Comparison of ENCODE assay signal across 26 mouse cellular contexts in the genomic region with DNA sequence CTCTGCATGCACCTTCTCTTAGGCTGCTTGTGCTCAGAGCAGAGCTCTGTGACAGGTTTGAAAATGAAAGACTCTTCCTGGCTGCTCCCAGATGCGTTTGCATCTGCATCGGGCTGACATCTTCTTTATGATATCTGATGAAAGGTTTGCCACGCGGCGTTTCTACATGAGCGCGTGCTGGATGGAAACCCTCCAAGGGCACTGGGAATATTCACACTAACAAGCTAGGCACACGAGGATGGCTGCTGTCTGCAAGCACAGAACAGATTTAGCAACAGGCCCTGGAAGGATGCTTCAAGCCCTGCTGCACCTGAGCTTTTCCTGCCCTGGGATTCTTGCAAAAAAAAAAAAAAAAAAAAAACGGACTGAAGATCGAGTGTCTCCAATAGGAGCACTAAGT. TPM values are rescaled to one million over a fixed set of nuclear protein-coding genes. Genes with fewer than 3 reads are reported as not detected.
DNase-seq lines count a peak whose midpoint lies in the region; ATAC-seq lines count a peak whose summit lies in the region.
"Had no signal": no experiment of that assay in that cellular context is flagged by ENCODE, and none has a peak within 500 bp of the region (broad histone marks: within the 10 kb centered on the region; RNA-seq: fewer than 3 reads in every experiment).

No protein-coding gene starts in this region.

- no peaks in the 10 kb centered on the region for H3K9me3 ChIP-seq in hindbrain, embryonic 13.5 days
- H3K9me3 ChIP-seq in hindbrain, embryonic 12.5 days (replicated peaks): no peaks in the 10 kb centered on the region
- no peaks in the 10 kb centered on the region for H3K9me3 ChIP-seq in midbrain, embryonic 13.5 days
- H3K9me3 ChIP-seq in midbrain, embryonic 11.5 days (ENCODE audit: control insufficient read depth, low read length): no peaks in the 10 kb centered on the region
- H3K9me3 ChIP-seq in hindbrain, embryonic 16.5 days (ENCODE audit: control insufficient read depth, low read length): no peaks in the 10 kb centered on the region
- H3K9me3 ChIP-seq in stomach, embryonic 15.5 days: no peaks in the 10 kb centered on the region
- H3K9me3 ChIP-seq: embryonic facial prominence, embryonic 12.5 days; G1E; liver, embryonic 13.5 days had no signal

- no peaks in the 10 kb centered on the region for H3K27me3 ChIP-seq in hindbrain, embryonic 13.5 days
- H3K27me3 ChIP-seq in hindbrain, embryonic 12.5 days: no peaks in the 10 kb centered on the region
- H3K27me3 ChIP-seq in midbrain, embryonic 13.5 days: peaks cover 3% of the 10 kb centered on the region; the same call in 1 of the 2 replicates
- no peaks in the 10 kb centered on the region; the same call in 1 of the 2 replicates for H3K27me3 ChIP-seq in midbrain, embryonic 11.5 days (ENCODE audit: control insufficient read depth, insufficient read depth, low read length)
- H3K27me3 ChIP-seq in hindbrain, embryonic 16.5 days (replicated peaks; ENCODE audit: control insufficient read depth, insufficient read depth, low read length): no peaks in the 10 kb centered on the region
- H3K27me3 ChIP-seq in stomach, embryonic 15.5 days (replicated peaks): no peaks in the 10 kb centered on the region
- H3K27me3 ChIP-seq: CH12.LX, Patski had no signal

- no peak overlapping the region for H3K4me2 ChIP-seq in hindbrain, embryonic 13.5 days
- no peak overlapping the region for H3K4me2 ChIP-seq in hindbrain, embryonic 12.5 days (replicated peaks)
- H3K4me2 ChIP-seq in midbrain, embryonic 13.5 days (replicated peaks): no peak overlapping the region
- H3K4me2 ChIP-seq in midbrain, embryonic 11.5 days: no peak overlapping the region
- no peak overlapping the region for H3K4me2 ChIP-seq in hindbrain, embryonic 16.5 days (ENCODE audit: low read length)
- no peak overlapping the region for H3K4me2 ChIP-seq in stomach, embryonic 15.5 days
- H3K4me2 ChIP-seq: embryonic facial prominence, embryonic 12.5 days; liver, embryonic 13.5 days had no signal

- no peak for DNase-seq in midbrain, embryonic 11.5 days (ENCODE audit: low spot score, missing footprints)
- no peak for DNase-seq in left cerebral cortex, adult 8-10 months (ENCODE audit: low spot score in 2 of 2)
- DNase-seq: adrenal gland, postnatal 36 days; B cell, adult 2 months; cerebellum, adult 18-20 months; cerebellum, postnatal 14 days; gastrocnemius, postnatal 25 days; heart, adult 2 months; kidney, adult 2 months; kidney, postnatal 10 days; liver, embryonic 13.5 days; thymus, postnatal 14 days had no signal

- no peak overlapping the region for H3K9ac ChIP-seq in hindbrain, embryonic 13.5 days
- no peak overlapping the region for H3K9ac ChIP-seq in hindbrain, embryonic 12.5 days
- H3K9ac ChIP-seq in midbrain, embryonic 13.5 days (replicated peaks): no peak overlapping the region
- H3K9ac ChIP-seq in midbrain, embryonic 11.5 days (ENCODE audit: low read length): no peak overlapping the region
- H3K9ac ChIP-seq in hindbrain, embryonic 16.5 days (ENCODE audit: low read depth, low read length): no peak overlapping the region
- H3K9ac ChIP-seq in stomach, embryonic 15.5 days: no peak overlapping the region
- H3K9ac ChIP-seq: embryonic facial prominence, embryonic 12.5 days; liver, embryonic 13.5 days had no signal

- H3K27ac ChIP-seq in hindbrain, embryonic 13.5 days: peak overlapping the region; percentile 61
- H3K27ac ChIP-seq in hindbrain, embryonic 12.5 days: no peak overlapping the region
- peak overlapping the region; percentile 44; the same call in 1 of the 2 replicates for H3K27ac ChIP-seq in midbrain, embryonic 13.5 days
- no peak overlapping the region for H3K27ac ChIP-seq in midbrain, embryonic 11.5 days (ENCODE audit: low read depth, low read length)
- H3K27ac ChIP-seq in hindbrain, embryonic 16.5 days (ENCODE audit: low read depth, low read length): peak overlapping the region; percentile 12
- H3K27ac ChIP-seq in stomach, embryonic 15.5 days: peak overlapping the region; percentile 82
- H3K27ac ChIP-seq: embryonic facial prominence, embryonic 12.5 days; heart, adult 2 months; liver, embryonic 13.5 days; macrophage had no signal

- no peaks in the 10 kb centered on the region for H3K36me3 ChIP-seq in hindbrain, embryonic 13.5 days
- no peaks in the 10 kb centered on the region for H3K36me3 ChIP-seq in hindbrain, embryonic 12.5 days
- no peaks in the 10 kb centered on the region for H3K36me3 ChIP-seq in midbrain, embryonic 13.5 days
- H3K36me3 ChIP-seq in midbrain, embryonic 11.5 days (ENCODE audit: control insufficient read depth, insufficient read depth, low read length): no peaks in the 10 kb centered on the region
- H3K36me3 ChIP-seq in hindbrain, embryonic 16.5 days (ENCODE audit: control insufficient read depth, insufficient read depth, low read length): no peaks in the 10 kb centered on the region
- H3K36me3 ChIP-seq in stomach, embryonic 15.5 days: no peaks in the 10 kb centered on the region
- H3K36me3 ChIP-seq: embryonic facial prominence, embryonic 12.5 days; G1E; liver, embryonic 13.5 days had no signal

- H3K4me1 ChIP-seq in hindbrain, embryonic 13.5 days (replicated peaks): peaks cover 16% of the 10 kb centered on the region
- peaks cover 12% of the 10 kb centered on the region for H3K4me1 ChIP-seq in hindbrain, embryonic 12.5 days
- peaks cover 18% of the 10 kb centered on the region for H3K4me1 ChIP-seq in midbrain, embryonic 13.5 days (replicated peaks)
- peaks cover 4% of the 10 kb centered on the region for H3K4me1 ChIP-seq in midbrain, embryonic 11.5 days (ENCODE audit: control insufficient read depth, insufficient read depth, low read length)
- peaks cover 6% of the 10 kb centered on the region; the same call in 1 of the 2 replicates for H3K4me1 ChIP-seq in hindbrain, embryonic 16.5 days (ENCODE audit: control insufficient read depth, insufficient read depth, low read depth, low read length)
- peaks cover 19% of the 10 kb centered on the region for H3K4me1 ChIP-seq in stomach, embryonic 15.5 days

- 62% methylated on average over 10 of the region's 10 CpGs for WGBS in hindbrain, embryonic 13.5 days
- WGBS in hindbrain, embryonic 12.5 days: 76% methylated on average over 10 of the region's 10 CpGs
- WGBS in midbrain, embryonic 13.5 days: 77% methylated on average over 10 of the region's 10 CpGs
- 84% methylated on average over 10 of the region's 10 CpGs for whole genome bisulfite sequencing in midbrain, embryonic 11.5 days
- 61% methylated on average over 10 of the region's 10 CpGs for WGBS in hindbrain, embryonic 16.5 days
- 76% methylated on average over 10 of the region's 10 CpGs for WGBS in stomach, embryonic 15.5 days

- ATAC-seq in hindbrain, embryonic 13.5 days (ENCODE audit: low FRiP score): no peak
- ATAC-seq in hindbrain, embryonic 12.5 days (ENCODE audit: low FRiP score): no peak
- ATAC-seq in midbrain, embryonic 13.5 days: peak; percentile 51
- no peak for ATAC-seq in midbrain, embryonic 11.5 days (ENCODE audit: low FRiP score)
- peak; percentile 59; the same call in 1 of the 2 replicates for ATAC-seq in hindbrain, embryonic 16.5 days
- ATAC-seq in stomach, embryonic 15.5 days (ENCODE audit: insufficient read depth, low FRiP score, low read depth): no peak
- ATAC-seq in monocyte, adult 5-6 weeks (replicated peaks; ENCODE audit: insufficient number of reproducible peaks, low FRiP score, low TSS enrichment, poor library complexity, severe bottlenecking): no peak
- ATAC-seq: inflammation-experienced regulatory T-cells, adult 6 months; Patski had no signal

- no peak overlapping the region for H3K4me3 ChIP-seq in hindbrain, embryonic 13.5 days
- no peak overlapping the region for H3K4me3 ChIP-seq in hindbrain, embryonic 12.5 days
- H3K4me3 ChIP-seq in midbrain, embryonic 13.5 days (replicated peaks): no peak overlapping the region
- no peak overlapping the region for H3K4me3 ChIP-seq in midbrain, embryonic 11.5 days (ENCODE audit: low read depth, low read length)
- no peak overlapping the region for H3K4me3 ChIP-seq in hindbrain, embryonic 16.5 days (ENCODE audit: low read length)
- H3K4me3 ChIP-seq in stomach, embryonic 15.5 days (replicated peaks): no peak overlapping the region
- H3K4me3 ChIP-seq: embryonic facial prominence, embryonic 12.5 days; erythroblast, embryonic 14.5 days; heart, adult 2 months; liver, embryonic 13.5 days had no signal

RNA-seq across cellular contexts. Expression of gene Casq2, which starts 50.9 kb away (rescaled TPM):
- 0.97 and 1.1 TPM in 2 replicates for polyA plus RNA-seq in hindbrain, embryonic 13.5 days (2015; fragmentation: Nextera tagmentation; extraction: Ambion mirVana)
- 1.1 and 5.9 TPM in 2 replicates for polyA plus RNA-seq in hindbrain, embryonic 12.5 days (2016; fragmentation: Nextera tagmentation; extraction: Ambion mirVana)
- polyA plus RNA-seq in midbrain, embryonic 13.5 days (2015; fragmentation: Nextera tagmentation; extraction: Ambion mirVana): 0.19 and 0.31 TPM in 2 replicates
- polyA plus RNA-seq in midbrain, embryonic 11.5 days (2014; fragmentation: Nextera tagmentation; extraction: Ambion mirVana): 0.21 TPM in 1 of 2 replicates, not detected in the other
- polyA plus RNA-seq in hindbrain, embryonic 16.5 days (2015; fragmentation: Nextera tagmentation; extraction: Ambion mirVana): 0.76 and 6.6 TPM in 2 replicates
- 1.7 and 3.5 TPM in 2 replicates for polyA plus RNA-seq in stomach, embryonic 15.5 days (2015; fragmentation: Nextera tagmentation; extraction: Ambion mirVana)
- not detected in 3 replicates for total RNA-seq in monocyte, adult 5-6 weeks (2017)
- 1 to 10 TPM; 1.3 to 3.0 (median 1.8) TPM for total RNA-seq in left cerebral cortex, adult 8-10 months (2022)
- total RNA-seq: CH12.LX; neutrophil, adult 5-6 weeks had no signal
- polyA plus RNA-seq: erythroblast, embryonic 14.5 days; G1E; inflammation-experienced regulatory T-cells, adult 6 months; macrophage had no signal

Comparison
In these comparisons a context has a peak if more than half of its experiments do, and no peak if none do; other contexts are left out.
1. ATAC-seq: peak in midbrain, embryonic 13.5 days (single experiment) and hindbrain, embryonic 16.5 days (single experiment); none in hindbrain, embryonic 13.5 days (single experiment), hindbrain, embryonic 12.5 days (single experiment), midbrain, embryonic 11.5 days (single experiment), stomach, embryonic 15.5 days (single experiment) and monocyte, adult 5-6 weeks (single experiment).
2. H3K27ac ChIP-seq: peak in hindbrain, embryonic 13.5 days (single experiment), midbrain, embryonic 13.5 days (single experiment), hindbrain, embryonic 16.5 days (single experiment) and stomach, embryonic 15.5 days (single experiment); none in hindbrain, embryonic 12.5 days (single experiment) and midbrain, embryonic 11.5 days (single experiment).